Mouse (Mus musculus) lung, adult 2 months (tissue): Measurements from ENCODE around the gene Agap1.

ENCODE experiments used
- CTCF ChIP-seq: fragments of 200-500 bp; IDR thresholded peaks from 2 replicates; pipeline ENCODE4 v1.5.1; 2011; ENCODE audit warnings: mild to moderate bottlenecking, low read length, control low read depth; ENCODE audit not compliant: insufficient read depth
- POLR2A ChIP-seq: fragments of 200-500 bp; IDR thresholded peaks from 2 replicates; pipeline ENCODE4 v1.6.1; 2011; ENCODE audit warnings: low read depth, mild to moderate bottlenecking, control low read depth, low read length, borderline replicate concordance; ENCODE audit errors: extremely low read depth

- no peak for TF ChIP-seq CTCF
- no peak for TF ChIP-seq POLR2A
These were observed 40.0 kb upstream of the Agap1 start for GRCm38 (mm10) chr1:89414563-89414962.
